Mouse (Mus musculus) mature B cell (primary cell): ENCODE data around the gene Bend3.

Experiments
- in situ Hi-C: fragments of 300-500 bp; cut with MboI; formaldehyde crosslinking; loops from 2 replicates; pipeline ENCODE4 v1.14.3; 2019

The Bend3 gene

DNA sequence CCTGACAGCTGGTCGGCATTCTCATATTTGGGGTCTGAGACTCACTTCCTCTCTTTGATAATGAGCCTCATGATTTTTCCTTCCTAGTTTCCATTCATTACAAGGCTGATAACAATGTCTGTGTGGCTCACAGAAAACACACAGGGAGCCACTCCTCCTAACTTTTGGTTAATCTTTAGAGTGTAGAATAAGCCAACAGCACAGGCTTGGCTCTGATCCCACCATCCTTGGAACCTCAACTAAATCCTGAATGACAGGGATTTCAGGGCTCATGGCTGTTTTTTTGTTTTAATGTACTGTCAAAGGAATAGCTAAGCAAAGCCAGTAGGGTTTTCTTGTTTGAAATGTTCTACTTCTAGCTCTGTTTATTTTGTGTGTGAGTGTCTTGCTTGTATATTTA is 55.8 kb downstream of the Bend3 start:
- in situ Hi-C loops: no loop called here

DNA sequence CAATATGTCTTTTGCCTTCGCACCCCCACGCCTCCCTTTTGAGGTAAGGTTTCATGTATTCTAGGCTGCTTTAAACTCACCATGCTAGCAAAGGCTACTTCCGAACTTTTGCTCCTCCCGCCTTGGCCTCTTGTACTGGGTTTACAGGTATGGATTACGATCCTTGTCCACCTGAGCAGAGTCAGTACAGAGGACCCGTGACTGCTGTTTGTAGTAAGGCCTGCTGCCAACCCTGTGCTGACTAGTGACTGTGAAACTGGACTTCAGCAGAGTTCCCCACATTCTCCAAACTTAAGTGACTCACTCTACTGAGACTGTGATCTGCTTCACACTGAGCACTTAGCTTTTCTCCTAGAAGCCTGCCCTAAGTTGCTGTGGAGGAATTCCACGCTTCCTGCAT is 59.0 kb downstream of the Bend3 start:
- in situ Hi-C loops: no loop called here

DNA sequence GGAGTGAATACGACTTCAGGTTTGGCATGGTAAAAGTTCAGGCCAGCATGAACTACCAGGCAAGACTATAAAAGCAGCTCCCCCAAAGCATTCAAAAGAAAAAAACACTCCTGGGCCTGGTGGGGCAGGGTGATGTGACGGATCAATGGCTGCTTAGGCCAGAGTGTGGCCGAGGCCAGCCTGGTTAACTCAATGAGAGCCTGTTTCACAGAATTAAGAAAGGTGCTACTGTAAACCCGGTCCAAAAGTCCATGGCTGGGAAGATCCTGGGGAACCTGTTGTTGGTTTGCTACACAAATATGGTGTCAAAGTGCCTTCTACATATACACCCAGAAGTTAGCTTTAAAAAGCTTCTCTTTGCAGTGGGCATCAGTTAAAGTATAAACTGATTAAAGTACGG is 60.2 kb downstream of the Bend3 start:
- in situ Hi-C loops: no loop called here

DNA sequence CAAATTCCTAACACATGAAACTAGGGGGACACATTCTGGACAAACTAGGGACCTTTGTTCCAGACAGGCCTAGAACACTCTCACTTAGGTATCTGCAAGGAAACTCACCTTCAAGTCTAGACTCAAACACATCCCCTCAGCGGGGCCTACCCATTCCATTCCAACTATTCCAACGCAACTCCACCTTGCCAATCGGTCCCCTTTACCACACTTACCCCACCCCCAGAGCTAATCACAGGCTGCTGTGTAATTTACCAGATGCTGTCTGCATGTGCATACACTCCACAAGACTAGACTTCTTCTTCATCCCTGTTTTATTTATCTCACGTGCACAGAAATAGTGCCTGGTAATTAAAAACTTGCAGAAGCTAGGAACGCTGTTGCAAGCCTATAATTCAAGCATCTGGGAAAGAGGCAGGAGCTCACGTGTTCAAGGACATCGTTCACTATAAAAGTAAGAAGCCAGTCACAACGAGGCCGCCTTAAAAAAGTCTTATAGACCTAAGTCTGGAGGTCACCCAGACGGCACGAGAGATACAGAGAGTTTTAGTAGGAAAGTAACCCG is 61.2 kb downstream of the Bend3 start:
- in situ Hi-C loops: no loop called here

DNA sequence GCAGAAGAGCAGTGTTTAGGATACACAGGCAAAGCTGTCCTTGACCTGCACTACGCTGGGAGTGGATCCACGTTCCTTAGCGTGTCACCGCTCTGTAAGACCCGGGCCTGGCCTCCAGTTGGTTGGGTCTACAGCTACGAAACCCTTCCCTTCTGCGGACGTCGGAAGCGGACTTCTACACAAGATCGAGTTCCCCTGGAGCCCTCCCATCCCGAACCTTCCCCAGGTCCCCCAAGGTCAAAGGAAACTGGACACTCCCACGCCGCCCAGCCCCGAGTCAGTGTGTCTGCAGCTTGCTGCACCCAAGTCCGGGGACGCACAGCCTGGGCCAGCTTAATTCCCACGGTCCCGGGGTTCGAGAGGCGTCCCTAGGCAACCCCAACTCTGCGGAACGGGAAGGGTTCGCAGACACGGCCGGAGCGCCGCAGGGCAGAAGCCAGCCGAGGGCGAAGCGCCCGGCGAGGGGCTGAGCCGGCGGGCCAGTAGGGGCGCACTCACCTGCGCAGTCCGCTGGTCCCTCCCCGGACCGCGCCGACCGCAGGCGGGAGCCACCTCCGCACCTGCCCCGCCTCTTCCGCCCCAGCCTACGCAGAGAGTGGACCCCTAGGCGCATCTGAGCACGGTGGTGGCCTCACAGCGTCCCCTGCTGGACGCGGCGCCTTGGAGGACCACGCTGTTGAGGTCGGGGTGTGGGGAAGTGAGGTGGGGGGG is 62.0 kb downstream of the Bend3 start, which contains the start of gene 1700021F05Rik:
Gene 1700021F05Rik, minus strand, starts transcription at position 553 of the 711 bp plus-strand sequence.
- in situ Hi-C loops: no loop called here

DNA sequence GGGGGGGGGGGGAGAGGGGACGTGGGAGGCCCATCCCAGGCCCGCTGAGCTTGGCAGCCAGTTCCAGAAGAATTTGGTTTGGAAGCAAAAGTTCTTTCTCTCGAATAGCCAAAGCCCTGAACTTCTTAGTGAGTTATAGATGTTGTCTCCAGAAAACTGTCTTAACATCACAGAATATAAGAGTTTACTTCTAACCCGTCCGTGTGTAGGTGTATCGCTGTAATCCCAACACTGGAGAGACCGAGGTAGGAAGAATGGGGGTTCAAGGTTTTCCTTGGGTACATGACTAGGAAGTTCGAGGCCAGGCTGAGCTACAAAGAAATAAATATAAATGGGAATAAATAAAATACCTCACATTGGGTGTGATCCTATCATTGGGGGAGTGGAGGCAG is 62.5 kb downstream of the Bend3 start:
- in situ Hi-C loops: no loop called here

DNA sequence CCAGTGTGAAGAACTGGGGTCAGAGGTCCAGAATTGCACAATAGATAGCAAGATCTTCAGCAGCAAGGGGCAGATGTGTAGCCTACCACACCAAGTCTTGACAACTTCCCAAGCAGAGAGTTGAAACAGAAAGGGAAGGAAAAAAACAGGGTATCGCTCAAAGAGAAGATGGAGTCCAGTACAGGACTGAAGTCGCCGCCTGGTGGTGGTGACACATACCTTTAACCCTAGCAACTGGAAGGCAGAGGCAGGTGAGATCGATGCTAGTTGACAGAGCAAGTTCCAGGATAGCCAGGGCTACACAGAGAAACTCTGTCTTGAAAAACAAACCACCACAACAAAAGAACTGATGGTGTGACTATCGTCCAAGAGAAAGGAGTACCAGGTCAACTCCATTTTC is 70.8 kb downstream of the Bend3 start:
- in situ Hi-C loops: no loop called here

DNA sequence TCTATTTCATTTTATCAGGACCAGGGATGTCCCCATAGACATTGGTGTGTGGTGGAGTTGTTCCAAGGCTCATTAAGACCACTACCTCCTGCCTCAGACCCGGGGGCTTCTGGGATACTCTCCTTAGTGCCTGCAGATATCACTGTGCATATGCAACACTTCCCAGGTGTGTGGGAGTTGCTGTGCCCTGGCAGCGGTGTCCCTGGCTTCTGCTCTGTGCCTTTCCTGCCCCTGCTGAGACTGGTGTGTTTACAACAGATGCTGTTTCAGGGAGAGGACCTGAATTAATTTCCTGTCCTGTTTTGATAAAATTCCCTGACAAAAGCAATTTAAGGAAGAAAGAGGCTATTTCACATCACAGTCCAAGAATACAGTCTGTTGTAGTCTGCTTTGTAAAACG is 72.3 kb downstream of the Bend3 start:
- in situ Hi-C loops: no loop called here

DNA sequence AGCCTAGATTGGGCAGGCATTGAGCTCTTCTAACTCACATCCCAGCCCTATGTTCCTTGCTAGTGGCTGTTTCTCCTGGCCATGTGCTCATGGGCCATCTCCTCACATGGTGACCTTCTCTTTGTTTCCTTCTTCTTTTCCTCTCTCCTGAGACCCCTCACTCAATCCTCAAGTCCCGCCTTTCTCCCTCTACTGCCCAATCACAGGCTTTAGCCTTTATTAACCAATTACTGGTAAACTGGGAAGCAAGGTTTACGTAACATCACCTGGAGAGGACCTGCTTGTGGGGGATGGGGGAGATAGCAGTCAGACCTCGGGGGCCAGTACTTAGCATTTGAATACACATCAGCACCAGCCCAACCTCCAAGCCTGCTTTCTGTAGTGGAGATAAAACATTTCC is 72.8 kb downstream of the Bend3 start:
- in situ Hi-C loops: no loop called here

DNA sequence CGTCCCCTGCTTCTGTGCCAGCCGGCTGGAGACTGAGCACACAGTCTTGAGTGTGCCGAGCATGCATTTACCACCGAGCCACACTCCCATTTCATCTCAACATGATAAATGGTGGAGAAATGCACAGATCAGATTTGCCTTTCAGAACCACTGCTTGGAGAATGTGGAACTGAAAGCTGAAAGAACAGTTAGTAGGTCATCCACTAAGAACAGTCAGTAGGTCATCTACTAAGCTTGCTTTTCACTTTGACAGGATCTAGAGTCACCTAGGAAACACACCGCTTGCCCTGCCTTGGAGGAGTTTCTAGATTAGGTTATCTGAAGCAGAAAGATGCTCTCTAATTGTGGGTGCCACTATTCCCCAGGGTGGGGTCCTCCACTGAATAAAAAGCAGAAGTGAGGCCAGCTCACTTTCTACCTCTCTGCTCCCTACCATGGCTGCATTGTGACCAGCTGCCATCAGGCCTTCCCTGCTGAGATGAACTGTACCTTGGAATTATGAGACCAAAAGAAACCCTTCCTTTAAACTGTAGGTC is 79.1 kb downstream of the Bend3 start:
- in situ Hi-C loops: no loop called here

DNA sequence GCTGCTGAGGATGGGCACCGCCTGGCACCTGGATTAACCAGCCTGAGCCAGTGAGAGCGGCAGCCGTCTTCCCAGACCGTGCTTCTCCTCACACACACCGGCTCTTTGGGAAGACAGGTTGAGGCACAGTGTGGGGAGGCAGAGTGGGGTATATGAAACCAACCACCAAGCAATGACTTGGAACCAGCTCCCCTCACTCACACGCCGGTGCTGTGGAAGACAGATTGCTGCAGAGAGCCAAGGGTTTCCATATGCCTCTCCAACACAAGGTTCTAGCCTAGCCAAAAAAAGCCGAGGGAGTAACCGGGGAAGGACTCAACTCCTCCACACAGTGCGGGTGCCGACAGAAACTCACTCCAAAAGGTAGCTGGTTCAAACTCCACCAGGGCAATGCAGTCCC is 80.7 kb downstream of the Bend3 start:
- in situ Hi-C loops: no loop called here

DNA sequence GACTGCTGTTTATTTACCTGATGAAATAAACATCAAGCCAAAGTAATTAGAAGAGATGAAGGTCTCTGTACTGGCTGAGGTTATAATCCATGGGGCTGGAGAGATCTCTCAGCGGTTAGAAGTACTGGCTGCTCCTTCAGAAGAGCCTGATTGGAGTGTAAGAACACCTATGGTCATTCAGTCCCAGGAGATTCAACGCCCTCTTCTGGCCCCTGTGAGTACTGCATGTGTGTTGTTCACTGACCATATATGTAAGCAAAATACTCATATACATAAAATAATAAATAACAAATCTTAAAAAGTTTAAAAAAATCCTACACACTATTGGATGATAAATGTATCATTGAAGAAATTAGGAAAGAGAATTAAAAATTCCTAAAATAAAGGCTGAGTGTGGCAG is 82.1 kb downstream of the Bend3 start:
- in situ Hi-C loops: no loop called here

DNA sequence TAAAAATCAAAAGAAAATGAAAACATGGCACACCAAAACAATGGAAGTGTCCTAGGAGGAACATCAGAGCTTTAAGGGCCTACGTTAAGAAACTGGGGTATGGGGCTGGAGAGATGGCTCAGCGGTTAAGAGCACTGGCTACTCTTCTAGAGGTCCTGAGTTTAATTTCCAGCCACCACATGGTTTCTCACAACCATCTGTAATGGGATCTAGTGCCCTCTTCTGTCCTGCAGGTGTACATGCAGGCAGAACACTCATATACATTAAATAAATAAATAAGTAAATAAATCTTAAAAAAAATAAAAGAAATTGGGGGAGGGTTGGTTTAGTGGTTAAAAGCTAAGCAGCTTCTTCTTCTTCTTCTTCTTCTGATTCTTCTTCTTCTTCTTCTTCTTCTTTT is 82.7 kb downstream of the Bend3 start:
- in situ Hi-C loops: no loop called here
